Mouse (Mus musculus): ENCODE measurements around the gene Rcan3. TPM values are rescaled to one million over a fixed set of nuclear protein-coding genes. Genes with fewer than 3 reads are reported as not detected.

Gene Rcan3
- polyA plus RNA-seq (2014; fragmentation: Illumina TruSeq; extraction: RNeasy Lipid Tissue Mini Kit (QIAGEN cat#74804); ENCODE audit: low replicate concordance): 3.9 TPM

DNA sequence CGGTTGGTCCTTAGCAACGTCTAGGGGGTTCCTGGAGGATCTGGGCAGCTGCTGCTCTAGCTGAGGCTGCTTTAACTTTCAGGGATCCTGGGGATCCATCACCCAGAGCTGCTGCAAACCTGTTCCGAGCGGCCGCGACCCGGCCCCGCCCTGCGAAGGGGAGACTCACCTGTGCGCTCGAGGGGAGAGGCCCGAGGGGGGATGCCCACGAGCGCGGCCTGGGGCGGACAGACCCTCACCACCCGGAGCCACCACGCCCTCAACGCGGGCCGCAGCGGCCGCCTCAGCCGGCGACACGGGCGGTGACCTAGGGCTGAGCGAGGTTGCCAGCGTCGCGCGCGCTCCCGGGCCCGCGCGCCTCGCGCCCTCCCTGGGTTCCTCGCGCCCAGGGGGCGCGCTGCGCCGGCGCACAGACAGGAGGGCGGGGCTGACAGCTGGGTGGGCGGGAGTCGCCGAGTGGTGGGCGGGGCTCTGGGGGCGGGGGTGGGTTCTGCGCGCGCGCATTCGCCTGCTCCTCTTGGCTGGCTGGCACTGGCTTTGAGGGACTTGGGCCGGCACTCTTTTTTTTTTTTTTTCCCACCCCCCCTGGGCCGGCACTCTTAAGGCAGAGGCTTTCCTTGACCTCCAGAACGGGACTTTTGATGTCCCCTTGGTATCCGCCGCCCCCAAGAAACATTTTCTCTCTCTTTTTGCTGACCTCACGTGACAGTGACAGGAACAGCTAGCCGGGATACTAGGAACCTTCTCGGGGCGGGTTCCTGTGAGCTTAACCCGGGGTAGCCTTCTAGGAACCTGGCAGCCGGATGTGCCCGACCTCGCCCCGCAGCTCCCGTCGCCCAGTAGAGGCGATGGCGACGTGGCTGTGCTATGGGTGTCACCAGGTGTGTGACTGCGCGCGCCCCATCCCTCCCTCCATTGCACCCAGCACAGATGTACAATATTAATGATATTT lies at the start of gene Rcan3:
Gene Rcan3, minus strand, starts transcription at position 411 of the 952 bp plus-strand sequence.

DNA sequence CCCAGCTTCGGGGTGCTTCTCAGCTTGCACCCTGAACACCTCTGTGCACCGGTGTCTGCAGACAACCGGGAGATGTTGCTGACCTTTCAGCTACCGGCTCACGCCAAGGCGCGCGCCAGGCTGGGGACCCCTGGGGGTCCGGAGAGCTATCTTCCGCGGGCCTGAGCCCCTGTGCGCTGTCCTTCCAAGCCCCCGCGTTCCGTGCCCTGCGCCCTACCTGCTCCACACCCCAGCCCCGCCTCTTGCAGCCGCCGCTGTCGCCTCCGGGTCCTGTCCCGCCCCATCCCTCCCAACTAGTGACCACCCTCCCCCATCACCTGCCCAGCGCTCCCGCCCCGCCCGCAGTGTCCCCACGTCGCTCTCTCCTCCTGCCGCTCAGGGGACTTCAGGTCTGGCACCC lies 35.7 kb downstream of the Rcan3 start, which contains the start of gene Ncmap:
Gene Ncmap, minus strand, starts transcription at position 237 of the 400 bp plus-strand sequence.

Other genes with a start within 250 kb of the Rcan3 start
- gene Clic4, start 161.0 kb downstream of the Rcan3 start, polyA plus RNA-seq (2014; fragmentation: Illumina TruSeq; extraction: RNeasy Lipid Tissue Mini Kit (QIAGEN cat#74804); ENCODE audit: low replicate concordance): 50.2 TPM
- gene Srrm1, start 80.5 kb downstream of the Rcan3 start, polyA plus RNA-seq (2014; fragmentation: Illumina TruSeq; extraction: RNeasy Lipid Tissue Mini Kit (QIAGEN cat#74804); ENCODE audit: low replicate concordance): 216 TPM
- gene Ncmap, start 35.6 kb downstream of the Rcan3 start, polyA plus RNA-seq (2014; fragmentation: Illumina TruSeq; extraction: RNeasy Lipid Tissue Mini Kit (QIAGEN cat#74804); ENCODE audit: low replicate concordance): not detected
- not detected for gene Stpg1, start 60.9 kb upstream of the Rcan3 start, polyA plus RNA-seq (2014; fragmentation: Illumina TruSeq; extraction: RNeasy Lipid Tissue Mini Kit (QIAGEN cat#74804); ENCODE audit: low replicate concordance)
- gene Nipal3, start 61.2 kb upstream of the Rcan3 start, polyA plus RNA-seq (2014; fragmentation: Illumina TruSeq; extraction: RNeasy Lipid Tissue Mini Kit (QIAGEN cat#74804); ENCODE audit: low replicate concordance): 2.9 TPM
- not detected for gene Grhl3, start 139.8 kb upstream of the Rcan3 start, polyA plus RNA-seq (2014; fragmentation: Illumina TruSeq; extraction: RNeasy Lipid Tissue Mini Kit (QIAGEN cat#74804); ENCODE audit: low replicate concordance)